Mouse (Mus musculus) heart, embryonic 10.5 days (tissue): ENCODE results near the gene Pfkl. TPM values are rescaled to one million over a fixed set of nuclear protein-coding genes. Genes with fewer than 3 reads are reported as not detected.
A peak's percentile ranks its signal among the peaks of the same experiment; 100 is the strongest.
"Not testable (repeated sequence)": the region's sequence is repeated elsewhere in the genome, so short reads cannot be mapped to it uniquely, and the experiment has no call there.

Experiments used
- DNase-seq: peaks from one replicate; pipeline ENCODE4 v3.0.0-alpha.2; 2017; ENCODE audit warnings: low spot score
- H3K27ac ChIP-seq: fragments of 300-500 bp; sonication (generic); 2 replicates; pipeline ENCODE4 v1.5.1; 2016; ENCODE audit warnings: mild to moderate bottlenecking
- H3K27me3 ChIP-seq: fragments of 300-500 bp; sonication (generic); 2 replicates; pipeline ENCODE4 v1.6.1; 2016; ENCODE audit warnings: mild to moderate bottlenecking; ENCODE audit not compliant: poor library complexity, insufficient read depth, severe bottlenecking
- H3K36me3 ChIP-seq: fragments of 300-500 bp; sonication (generic); 2 replicates; pipeline ENCODE4 v1.6.1; 2016; ENCODE audit warnings: mild to moderate bottlenecking, moderate library complexity
- H3K4me1 ChIP-seq: fragments of 300-500 bp; sonication (generic); 2 replicates; pipeline ENCODE4 v1.6.1; 2016; ENCODE audit warnings: mild to moderate bottlenecking
- H3K4me3 ChIP-seq: fragments of 300-500 bp; sonication (generic); 2 replicates; pipeline ENCODE4 v1.5.1; 2016; ENCODE audit warnings: mild to moderate bottlenecking, moderate library complexity
- H3K9me3 ChIP-seq: fragments of 300-500 bp; sonication (generic); 2 replicates; pipeline ENCODE4 v1.6.1; 2016; ENCODE audit warnings: mild to moderate bottlenecking, moderate library complexity
- WGBS: fragments of 180-500 bp; shearing (Covaris S2); methylation state at CpG from one replicate; pipeline ENCODE4 v1.1.7; 2016; 5-methylcytosine and 5-hydroxymethylcytosine counted together
- polyA plus RNA-seq: library from polyadenylated mRNA; unstranded; fragments of >200 nt; fragmentation: Nextera tagmentation; extraction: Ambion mirVana; gene quantifications from 2 replicates; pipeline ENCODE4 v1.2.1, GENCODE M21; 2016

Gene Pfkl
- polyA plus RNA-seq, 1 experiment from 2014 or later, result 264 TPM

- H3K4me3 ChIP-seq, result no peak overlapping the region
- 7% methylated on average over 4 of the region's 4 CpGs for WGBS
- no peaks in the 10 kb centered on the region for H3K9me3 ChIP-seq
- no peak for DNase-seq
- H3K27me3 ChIP-seq, result peaks cover 8% of the 10 kb centered on the region; the same call in 1 of the 2 replicates
- peaks cover 20% of the 10 kb centered on the region for H3K4me1 ChIP-seq
- 0 out of 2 replicates have a peak, but pooled peaks cover 2% of the 10 kb centered on the region for H3K36me3 ChIP-seq
- no peak overlapping the region for H3K27ac ChIP-seq
These were observed 34.2 kb downstream of the Pfkl start for GRCm38 (mm10) chr10:77975653-77976052.

DNA sequence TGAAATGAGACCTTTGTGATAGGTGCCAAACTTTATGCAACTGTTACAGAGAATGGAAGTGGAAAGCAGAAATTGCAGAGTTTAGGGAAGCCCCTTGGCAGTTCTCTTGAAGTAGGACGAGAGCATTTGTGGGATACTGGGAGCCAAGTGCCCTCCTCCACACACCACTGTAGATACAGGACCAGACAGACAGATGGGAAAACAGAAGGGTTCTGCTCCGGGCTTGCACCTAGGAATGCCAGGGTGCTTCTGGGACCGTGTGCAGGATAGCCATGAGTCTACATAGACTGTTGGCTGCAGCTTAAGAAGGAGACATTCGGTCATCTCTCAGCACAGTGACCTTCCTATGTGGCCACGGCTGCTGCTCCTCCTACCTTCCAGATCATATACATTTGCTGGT, 35.1 kb downstream of the Pfkl start:
- no peak overlapping the region for H3K4me3 ChIP-seq
- H3K27ac ChIP-seq, result no peak overlapping the region
- DNase-seq, result no peak
- no peaks in the 10 kb centered on the region for H3K9me3 ChIP-seq
- peaks cover 17% of the 10 kb centered on the region for H3K27me3 ChIP-seq
- no peaks in the 10 kb centered on the region for H3K36me3 ChIP-seq
- H3K4me1 ChIP-seq, result peaks cover 21% of the 10 kb centered on the region
- WGBS, result 67% methylated on average over 5 of the region's 5 CpGs

- H3K4me1 ChIP-seq, result peaks cover 24% of the 10 kb centered on the region
- 66% methylated on average over 5 of the region's 5 CpGs for WGBS
- no peak overlapping the region for H3K4me3 ChIP-seq
- no peak for DNase-seq
- no peaks in the 10 kb centered on the region for H3K36me3 ChIP-seq
- no peak overlapping the region for H3K27ac ChIP-seq
- H3K9me3 ChIP-seq, result no peaks in the 10 kb centered on the region
- H3K27me3 ChIP-seq, result peaks cover 22% of the 10 kb centered on the region
These were observed 35.6 kb downstream of the Pfkl start for GRCm38 (mm10) chr10:77974323-77974722.

GRCm38 (mm10) chr10:77971709-77972553, 38.0 kb downstream of the Pfkl start:
- DNase-seq, result no peak
- Histone ChIP-seq H3K9me3 (no peaks in the 10 kb centered on the region), H3K36me3 (no peaks in the 10 kb centered on the region), H3K27ac (no peak overlapping the region), H3K4me1 (peaks cover 12% of the 10 kb centered on the region), H3K4me3 (no peak overlapping the region), H3K27me3 (peaks cover 43% of the 10 kb centered on the region)
- 55% methylated on average over 17 of the region's 17 CpGs for WGBS

GRCm38 (mm10) chr10:77971191-77971590, 38.7 kb downstream of the Pfkl start:
- Histone ChIP-seq H3K9me3 (no peaks in the 10 kb centered on the region), H3K27ac (no peak overlapping the region), H3K4me3 (no peak overlapping the region), H3K36me3 (no peaks in the 10 kb centered on the region), H3K27me3 (peaks cover 51% of the 10 kb centered on the region), H3K4me1 (peaks cover 12% of the 10 kb centered on the region)
- DNase-seq, result no peak
- 82% methylated on average over 10 of the region's 10 CpGs for WGBS

DNA sequence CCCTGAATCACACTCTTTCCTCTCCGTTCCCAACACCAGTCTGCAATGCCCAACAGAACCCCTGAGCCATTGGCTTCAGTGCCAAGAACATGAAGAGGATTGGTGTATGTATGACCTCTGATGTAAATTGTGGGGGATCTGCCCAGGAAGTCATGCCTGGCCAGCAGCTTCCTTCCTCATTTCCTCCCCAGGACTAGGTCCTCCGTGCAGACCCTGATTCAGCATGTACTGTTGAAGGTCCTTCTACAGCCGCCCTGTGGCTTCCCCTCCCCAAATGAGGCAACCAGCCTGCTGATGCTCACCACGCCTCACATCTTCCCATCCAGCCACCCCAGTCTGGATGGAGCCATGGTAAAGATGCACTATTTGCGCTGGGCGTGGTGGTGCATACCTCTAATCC, 39.4 kb downstream of the Pfkl start, which contains the start of gene Trpm2:
TSS of gene Trpm2 (minus strand) at position 83 of the 400 bp plus-strand sequence.
- Histone ChIP-seq H3K9me3 (no peaks in the 10 kb centered on the region), H3K4me1 (peaks cover 10% of the 10 kb centered on the region), H3K36me3 (no peaks in the 10 kb centered on the region), H3K27me3 (peaks cover 53% of the 10 kb centered on the region), H3K4me3 (peak within 1 kb of the TSS; percentile 54), H3K27ac (no peak within 1 kb of the TSS)
- WGBS, result 79% methylated on average over 6 of the region's 6 CpGs
- DNase-seq, result no peak

GRCm38 (mm10) chr10:77969973-77970325, 39.9 kb downstream of the Pfkl start:
- WGBS, result 11% methylated on average over 8 of the region's 8 CpGs
- peaks cover 7% of the 10 kb centered on the region for H3K4me1 ChIP-seq

DNA sequence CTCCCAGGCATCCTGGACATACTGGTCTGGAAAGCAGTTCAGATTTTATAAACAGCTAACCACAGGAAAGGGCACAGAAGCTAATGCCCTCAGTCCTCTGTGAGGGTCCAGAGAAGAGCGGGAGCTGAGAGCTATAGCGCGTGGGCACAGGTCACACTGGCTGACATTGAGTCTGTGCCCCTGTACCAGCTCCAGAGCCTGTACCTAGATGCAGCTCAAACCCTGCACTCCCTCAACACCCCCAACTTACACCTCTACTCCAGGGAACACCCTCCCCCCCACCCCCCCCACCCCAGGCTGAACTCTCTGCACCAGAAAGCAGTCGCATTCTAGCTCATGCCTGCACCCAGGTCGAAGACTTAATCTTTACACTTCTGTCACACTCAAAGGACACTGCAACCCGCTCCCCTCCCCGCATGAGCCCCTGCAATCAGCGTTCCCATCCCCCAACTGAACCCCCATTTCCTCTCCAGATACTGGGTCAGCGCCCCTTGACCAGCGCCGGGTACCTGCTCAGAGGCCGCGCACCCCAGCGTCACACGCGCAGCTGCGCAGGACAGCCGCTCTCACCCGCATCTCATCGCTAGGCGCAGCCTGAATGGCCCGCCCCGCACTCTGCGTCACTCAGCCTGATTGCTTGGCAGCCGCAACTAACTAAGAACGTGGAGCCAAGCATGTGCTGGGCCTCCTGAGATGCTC, 40.5 kb downstream of the Pfkl start:
- Histone ChIP-seq H3K9me3 (no peaks in the 10 kb centered on the region), H3K27me3 (peaks cover 53% of the 10 kb centered on the region), H3K4me1 (peaks cover 7% of the 10 kb centered on the region), H3K4me3 (peak overlapping the region; percentile 54), H3K36me3 (no peaks in the 10 kb centered on the region), H3K27ac (no peak overlapping the region)
- no peak for DNase-seq
- WGBS, result 3% methylated on average over 26 of the region's 26 CpGs

More at GRCm38 (mm10) chr10:77969973-77970325, 39.9 kb downstream of the Pfkl start:
- no peak for DNase-seq
- H3K27ac ChIP-seq, result no peak overlapping the region
- no peaks in the 10 kb centered on the region for H3K9me3 ChIP-seq
- H3K27me3 ChIP-seq, result peaks cover 53% of the 10 kb centered on the region
- H3K36me3 ChIP-seq, result no peaks in the 10 kb centered on the region
- peak overlapping the region; percentile 54 for H3K4me3 ChIP-seq

DNA sequence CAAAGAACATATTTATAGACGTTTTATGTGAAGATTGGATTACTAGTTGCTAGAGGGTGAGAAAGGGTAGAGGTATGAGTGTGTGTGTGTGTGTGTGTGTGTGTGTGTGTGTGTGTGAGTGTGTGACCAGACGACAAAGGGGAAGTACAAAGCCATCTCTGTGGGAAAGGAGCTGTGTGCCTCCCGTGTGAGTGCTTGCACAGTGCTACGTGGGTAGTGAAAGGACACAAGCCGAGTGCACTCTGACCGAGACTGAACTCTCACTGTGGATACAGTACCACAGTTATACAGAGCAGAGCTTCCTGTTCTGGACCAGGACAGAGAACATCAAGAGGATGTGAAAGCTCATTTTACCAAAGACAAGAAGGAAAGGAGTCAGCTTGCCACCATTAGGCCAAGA, 45.9 kb downstream of the Pfkl start:
- no peak overlapping the region for H3K4me3 ChIP-seq
- no peak overlapping the region for H3K27ac ChIP-seq
- WGBS, result 76% methylated on average over 6 of the region's 6 CpGs
- no peaks in the 10 kb centered on the region for H3K4me1 ChIP-seq
- no peaks in the 10 kb centered on the region for H3K9me3 ChIP-seq
- H3K27me3 ChIP-seq, result peaks cover 28% of the 10 kb centered on the region
- no peak for DNase-seq
- no peaks in the 10 kb centered on the region for H3K36me3 ChIP-seq

GRCm38 (mm10) chr10:77962725-77963124, 47.2 kb downstream of the Pfkl start:
- Histone ChIP-seq H3K4me1 (no peaks in the 10 kb centered on the region), H3K27me3 (peaks cover 15% of the 10 kb centered on the region), H3K27ac (no peak overlapping the region), H3K4me3 (no peak overlapping the region), H3K36me3 (no peaks in the 10 kb centered on the region), H3K9me3 (no peaks in the 10 kb centered on the region)
- no peak for DNase-seq
- 72% methylated on average over 2 of the region's 2 CpGs for WGBS

- not testable (repeated sequence) for H3K9me3 ChIP-seq, H3K27me3 ChIP-seq, H3K4me1 ChIP-seq, DNase-seq, H3K4me3 ChIP-seq, H3K36me3 ChIP-seq, H3K27ac ChIP-seq
- WGBS, result 85% methylated on average over 9 of the region's 12 CpGs
These were observed 59.4 kb downstream of the Pfkl start for GRCm38 (mm10) chr10:77950468-77950867.

GRCm38 (mm10) chr10:77939685-77940084, 70.2 kb downstream of the Pfkl start:
- Histone ChIP-seq H3K27me3 (no peaks in the 10 kb centered on the region), H3K9me3 (no peaks in the 10 kb centered on the region), H3K4me1 (no peaks in the 10 kb centered on the region), H3K4me3 (no peak overlapping the region), H3K27ac (no peak overlapping the region), H3K36me3 (no peaks in the 10 kb centered on the region)
- DNase-seq, result no peak
- WGBS, result 39% methylated on average over 2 of the region's 2 CpGs
